Mouse (Mus musculus) spleen, postnatal 0 days (tissue): Measurements from ENCODE around the gene Gm21698. TPM values are rescaled to one million over a fixed set of nuclear protein-coding genes. Genes with fewer than 3 reads are reported as not detected.

Experiments
- polyA plus RNA-seq: library from polyadenylated mRNA; unstranded; fragments of >200 nt; fragmentation: Nextera tagmentation; extraction: Ambion mirVana; gene quantifications from 2 replicates; pipeline ENCODE4 v1.2.1, GENCODE M21; 2015

Gene Gm21698
- not detected in 2 replicates for polyA plus RNA-seq

GRCm38 (mm10) chr5:25988550-25988949 is at the start of gene Gm21698:
Gene Gm21698 (minus strand): TSS chr5:25988650.

GRCm38 (mm10) chr5:26022816-26023215 is 34.4 kb upstream of the Gm21698 start, which contains the start of gene Gm5862:
Gene Gm5862 (minus strand): TSS chr5:26022916.

GRCm38 (mm10) chr5:26004698-26005097 is 16.2 kb upstream of the Gm21698 start, which contains the start of gene Gm1979:
Gene Gm1979 (minus strand): TSS chr5:26004798.

DNA sequence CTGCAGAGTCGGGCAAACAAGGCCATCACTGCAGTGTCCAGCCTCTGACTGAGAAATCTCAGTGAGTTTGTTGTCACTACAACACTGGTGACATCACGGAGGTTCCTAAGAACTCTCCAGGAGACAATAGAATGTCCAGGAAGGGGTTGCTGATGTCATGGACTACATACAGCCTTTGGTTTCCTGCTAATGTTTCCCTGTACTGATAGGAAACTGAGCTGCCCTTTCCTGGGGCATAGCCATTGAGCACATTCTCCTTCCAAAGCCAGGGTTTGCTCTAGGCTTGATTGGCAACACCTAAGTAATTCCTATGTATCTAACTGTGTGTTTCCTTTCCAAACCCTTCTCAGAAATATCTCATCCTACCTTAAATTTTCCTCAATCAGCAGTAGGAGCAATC is 15.9 kb downstream of the Gm21698 start, which contains the start of gene Gm21680:
Gm21680 (minus strand) TSS at position 101 of the 400 bp plus-strand sequence.

GRCm38 (mm10) chr5:25954317-25954716 is 34.1 kb downstream of the Gm21698 start, which contains the start of gene Gm21671:
Gene Gm21671 (minus strand): TSS chr5:25954417.

GRCm38 (mm10) chr5:25942281-25942680 is 46.2 kb downstream of the Gm21698 start, which contains the start of gene Gm21663:
Gene Gm21663 (minus strand): TSS chr5:25942381.

Other genes with a start within 250 kb of the Gm21698 start
- gene Actr3b, start 228.7 kb downstream of the Gm21698 start, polyA plus RNA-seq = 0.54 and 0.82 TPM in 2 replicates
- 0.04 TPM in 1 of 2 replicates, not detected in the other for gene Gm21663, start 46.3 kb downstream of the Gm21698 start, polyA plus RNA-seq
- gene Gm21671, start 34.2 kb downstream of the Gm21698 start, polyA plus RNA-seq = not detected in 2 replicates
- not detected in 2 replicates for gene Gm21680, start 16.0 kb downstream of the Gm21698 start, polyA plus RNA-seq
- gene Gm1979, start 16.1 kb upstream of the Gm21698 start, polyA plus RNA-seq = not detected in 2 replicates
- not detected in 2 replicates for gene Gm5862, start 34.3 kb upstream of the Gm21698 start, polyA plus RNA-seq
- gene Speer4a, start 50.9 kb upstream of the Gm21698 start, polyA plus RNA-seq = not detected in 2 replicates
- not detected in 2 replicates for gene Gm7347, start 69.9 kb upstream of the Gm21698 start, polyA plus RNA-seq
- gene Gm10471, start 100.6 kb upstream of the Gm21698 start, polyA plus RNA-seq = not detected in 2 replicates
- gene 5031410I06Rik, start 116.7 kb upstream of the Gm21698 start, polyA plus RNA-seq = not detected in 2 replicates
- not detected in 2 replicates for gene Gm10220, start 132.8 kb upstream of the Gm21698 start, polyA plus RNA-seq